Mouse (Mus musculus): ENCODE measurements around the gene Ap1m2. TPM values are rescaled to one million over a fixed set of nuclear protein-coding genes. Genes with fewer than 3 reads are reported as not detected.
"Not testable (repeated sequence)": the region's sequence is repeated elsewhere in the genome, so short reads cannot be mapped to it uniquely, and the experiment has no call there.

Ap1m2 gene
- total RNA-seq, 4 experiments from 2014 or later = 0.23 TPM; not detected in 3

DNA sequence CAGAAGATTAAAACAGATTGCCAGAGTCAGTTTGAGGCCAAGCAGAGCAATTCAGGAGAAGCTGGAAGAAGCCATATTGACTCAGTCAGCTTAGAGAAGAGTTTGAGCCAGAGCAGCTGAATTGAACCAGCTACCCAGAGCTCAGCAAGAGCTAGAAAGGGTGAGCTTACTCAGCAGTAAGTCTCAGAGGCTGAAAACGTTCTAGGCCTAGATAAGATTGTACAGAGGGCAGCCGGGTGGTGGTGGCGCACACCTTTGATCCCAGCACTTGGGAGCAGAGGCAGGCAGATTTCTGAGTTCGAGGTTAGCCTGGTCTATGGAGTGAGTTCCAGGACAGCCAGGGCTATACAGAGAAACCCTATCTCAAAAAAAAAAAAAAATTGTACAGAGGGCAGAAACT lies 55.8 kb downstream of the Ap1m2 start:
- not testable (repeated sequence) for DNase-seq

DNA sequence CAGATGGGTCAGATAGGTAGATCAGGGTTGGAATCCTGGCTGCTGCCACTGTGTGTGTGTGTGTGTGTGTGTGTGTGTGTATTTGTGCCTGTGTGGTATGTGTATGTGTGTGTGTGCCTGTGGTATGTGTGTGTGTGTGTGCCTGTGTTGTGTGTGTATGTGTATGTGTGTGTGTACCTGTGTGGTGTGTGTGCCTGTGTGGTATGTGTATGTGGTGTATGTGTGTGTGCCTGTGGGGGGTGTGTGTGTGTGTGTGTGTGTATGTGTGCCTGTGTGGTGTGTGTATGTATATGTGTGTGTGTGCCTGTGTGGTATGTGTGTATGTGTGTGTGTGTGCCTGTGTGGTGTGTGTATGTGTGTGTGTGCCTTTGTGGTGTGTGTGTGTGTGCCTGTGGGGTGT lies 57.4 kb downstream of the Ap1m2 start:
- no peak for DNase-seq

DNA sequence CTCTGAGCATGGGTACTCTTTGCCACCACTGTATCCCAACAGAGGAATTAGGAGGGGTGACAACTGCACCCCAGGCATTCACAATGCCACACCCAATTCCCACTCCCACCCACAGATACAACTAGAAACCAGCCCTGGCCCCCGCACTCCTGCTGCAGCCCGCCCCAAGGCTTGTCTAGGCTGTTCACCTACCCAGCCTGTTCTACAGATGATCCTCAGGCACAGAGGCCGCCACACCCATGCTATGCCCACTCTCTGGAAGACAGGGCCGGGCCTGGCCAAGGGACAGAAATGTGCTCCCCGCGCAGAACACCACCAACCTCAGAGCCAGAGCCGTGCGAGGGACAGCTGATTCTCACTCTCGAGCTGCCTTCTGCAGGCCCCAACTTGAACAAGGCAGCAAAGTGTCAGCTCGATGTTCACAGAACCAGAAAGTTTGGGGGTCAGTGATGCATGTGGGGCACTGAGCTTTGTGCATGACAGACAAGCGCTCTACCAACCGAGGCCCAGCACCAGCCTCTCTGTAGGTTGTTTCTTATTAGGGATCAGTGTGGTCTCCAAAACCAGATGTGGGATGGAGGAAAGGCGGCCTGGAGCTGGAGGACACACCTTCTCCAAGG lies 60.9 kb downstream of the Ap1m2 start:
- DNase-seq = no peak

DNA sequence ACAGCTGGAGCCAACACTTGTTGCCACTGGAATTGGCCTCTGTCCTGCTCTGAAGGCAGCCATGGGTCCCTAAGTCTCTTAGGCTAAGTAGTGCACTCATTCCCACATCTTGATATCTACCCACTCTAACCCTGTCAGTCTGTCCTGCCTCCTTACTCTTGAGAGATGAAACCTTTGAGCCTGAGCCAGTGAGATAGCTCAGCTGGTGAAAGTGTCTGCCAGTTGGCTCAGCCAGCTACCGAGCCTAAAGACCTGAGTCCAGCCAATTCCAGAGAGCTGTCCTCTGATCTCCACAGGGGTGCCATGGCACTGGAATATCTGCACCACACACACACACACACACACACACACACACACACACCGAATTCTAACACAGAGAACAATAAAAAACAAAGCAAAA lies 61.6 kb downstream of the Ap1m2 start:
- DNase-seq = no peak

DNA sequence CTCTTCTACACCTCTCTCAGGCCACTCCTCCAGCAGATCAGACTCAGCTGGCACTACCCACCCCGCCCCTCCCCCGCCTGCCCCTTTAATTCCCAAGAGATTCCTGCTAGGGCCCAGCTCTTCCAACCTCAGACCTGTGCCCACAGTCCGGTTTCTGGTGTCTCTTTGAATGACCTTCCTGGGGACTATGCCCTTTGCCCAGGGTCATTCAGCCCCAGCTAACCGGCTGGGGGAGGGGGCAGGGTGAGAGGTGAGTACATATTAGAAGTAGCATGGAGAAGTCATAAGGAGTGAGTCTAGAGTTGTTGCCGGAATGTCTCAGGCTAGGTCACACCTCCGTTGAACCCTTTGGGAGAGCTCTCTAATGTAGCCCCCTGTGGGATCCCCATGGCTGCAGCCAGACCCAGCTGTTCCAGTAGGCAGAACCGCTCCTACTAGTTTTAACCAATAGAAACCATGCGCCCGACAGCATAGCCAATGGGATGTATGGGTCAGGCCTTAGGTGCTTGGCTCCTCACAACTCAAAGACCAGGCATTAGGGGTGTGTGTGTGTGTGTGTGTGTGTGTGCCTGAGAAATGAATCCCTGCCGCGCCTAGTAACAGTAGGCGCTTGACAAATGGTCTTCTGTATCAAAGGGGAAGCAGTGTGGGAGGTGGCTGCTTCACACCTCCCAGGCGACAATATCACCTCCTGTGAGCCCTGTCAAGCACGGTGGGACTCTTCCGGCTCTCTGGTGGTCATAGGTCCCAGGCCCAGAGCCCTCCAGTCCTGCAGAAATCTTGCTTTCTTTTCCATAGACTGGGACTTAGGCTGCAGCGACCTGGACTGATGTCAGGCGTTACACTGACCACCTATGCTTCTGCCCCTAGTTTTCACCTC lies 62.3 kb downstream of the Ap1m2 start:
- DNase-seq = no peak

DNA sequence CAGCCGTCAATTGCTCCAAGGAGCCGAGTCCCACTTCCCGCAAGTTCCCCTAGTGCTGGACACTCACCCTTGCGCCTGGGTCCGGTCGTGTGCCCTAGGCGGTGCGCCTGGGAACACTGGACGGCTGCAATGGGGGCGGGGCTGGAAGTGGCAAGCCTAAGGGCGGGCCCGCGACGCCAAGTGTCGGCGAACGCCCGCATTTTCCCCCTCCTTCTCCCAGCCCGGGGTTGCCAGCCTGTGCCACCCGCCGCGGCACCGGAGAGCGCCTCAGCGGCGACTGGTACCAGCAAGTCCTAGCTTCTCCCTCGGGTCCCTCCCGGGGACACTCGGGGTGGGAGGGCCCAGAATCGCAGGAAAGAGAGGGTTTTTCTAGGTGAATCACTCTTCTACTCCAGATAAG lies 63.8 kb downstream of the Ap1m2 start, which contains the start of gene S1pr5:
S1pr5 (minus strand) TSS at position 118 of the 400 bp plus-strand sequence.
- no peak for DNase-seq

DNA sequence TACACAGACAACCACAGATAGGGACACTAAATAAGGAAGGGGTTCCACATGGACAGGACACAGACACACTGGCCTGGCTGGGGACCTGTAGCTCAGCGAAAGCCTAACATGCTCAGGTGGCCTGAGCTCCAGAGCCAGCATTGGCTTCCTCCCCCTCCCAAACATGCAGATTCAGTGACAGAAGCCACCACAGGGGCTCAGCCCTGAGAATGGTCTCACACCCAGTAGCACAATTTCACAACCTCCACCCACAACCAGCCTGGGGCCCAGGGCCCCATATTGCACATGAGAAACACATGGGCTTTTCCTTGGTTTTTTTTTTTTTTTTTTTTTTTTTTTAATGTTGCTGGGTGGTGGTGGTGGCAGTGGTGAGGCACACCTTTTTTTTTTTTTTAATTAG lies 65.8 kb downstream of the Ap1m2 start:
- no peak for DNase-seq

DNA sequence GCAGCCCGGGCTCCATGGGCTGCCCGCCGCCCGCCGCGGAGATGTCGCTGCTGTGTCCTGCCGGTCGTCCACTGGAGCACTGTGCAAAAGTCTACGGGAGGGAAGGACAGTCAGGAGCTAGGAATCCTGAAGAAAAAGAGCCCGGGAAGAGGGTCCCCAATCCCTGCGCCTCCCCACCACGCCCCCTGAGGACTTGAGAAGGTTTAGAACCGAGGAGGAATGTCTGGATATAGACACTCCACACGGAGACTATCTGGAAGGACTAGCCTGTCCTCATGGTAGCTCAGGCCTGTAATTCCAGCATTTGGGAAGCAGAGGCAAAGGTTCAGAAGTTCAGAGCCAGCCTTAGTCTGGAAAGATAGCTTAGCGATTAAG lies 67.0 kb downstream of the Ap1m2 start:
- DNase-seq = no peak

DNA sequence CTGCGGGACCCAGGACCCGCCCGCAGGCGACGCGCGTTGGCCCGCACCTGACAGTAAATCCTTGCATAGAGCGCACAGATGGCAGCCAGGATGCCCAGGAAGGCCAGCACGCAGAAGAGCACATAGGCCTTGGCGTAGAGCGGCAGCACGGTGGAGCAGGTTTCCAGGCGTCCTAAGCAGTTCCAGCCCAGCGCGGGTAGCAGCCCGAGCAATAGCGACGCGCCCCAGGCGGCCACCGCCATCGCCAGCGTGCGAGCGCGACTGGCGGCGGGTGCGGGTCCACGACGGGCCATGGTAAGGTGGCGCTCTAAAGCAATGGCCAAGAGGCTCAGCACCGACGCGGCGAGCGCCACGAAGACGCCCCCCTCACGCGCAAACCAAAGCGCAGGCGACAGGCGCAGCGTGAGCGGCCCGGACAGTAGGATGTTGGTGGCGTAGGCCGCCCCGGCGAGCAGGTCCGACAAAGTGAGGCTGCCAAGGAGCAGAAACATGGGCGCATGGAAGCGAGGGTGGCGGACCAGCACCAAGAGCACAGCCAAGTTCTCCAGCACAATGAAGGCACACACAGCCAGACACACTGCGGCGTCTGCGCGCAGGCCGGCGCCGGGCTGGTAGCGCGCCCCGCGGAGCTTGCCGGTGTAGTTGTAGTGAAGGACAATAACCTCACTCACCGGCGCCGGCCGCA lies 67.6 kb downstream of the Ap1m2 start:
- DNase-seq = no peak

Other genes starting within 250 kb of the Ap1m2 start
- under 1 TPM in 1 of 4 experiments, not detected in 3; 0.70 TPM for gene Zglp1, start 245.2 kb downstream of the Ap1m2 start, total RNA-seq (2022)
- under 1 TPM; 0.24 to 0.68 (median 0.42) TPM for gene Gm49373, start 239.2 kb downstream of the Ap1m2 start, total RNA-seq (2022)
- gene Fdx1l, start 238.7 kb downstream of the Ap1m2 start, total RNA-seq (2022) = 10 to 100 TPM; 40.3 to 55.0 (median 45.6) TPM
- 1 to 10 TPM in 3 of 4 experiments, under 1 TPM in 1; 0.49 to 3.2 (median 2.3) TPM for gene Gm38431, start 220.3 kb downstream of the Ap1m2 start, total RNA-seq (2022)
- gene Raver1, start 220.3 kb downstream of the Ap1m2 start, total RNA-seq (2022) = 10 to 100 TPM; 43.9 to 78.6 (median 56.6) TPM
- gene Tyk2, start 181.1 kb downstream of the Ap1m2 start, total RNA-seq (2022) = 10 to 100 TPM; 15.3 to 30.3 (median 23.0) TPM
- gene Cdc37, start 162.4 kb downstream of the Ap1m2 start, total RNA-seq (2022) = 100 to 1,000 TPM; 162 to 190 (median 174) TPM
- gene Pde4a, start 146.6 kb downstream of the Ap1m2 start, total RNA-seq (2022) = 10 to 100 TPM in 2 of 4 experiments, 1 to 10 TPM in 2; 5.7 to 13.4 (median 9.8) TPM
- 10 to 100 TPM; 50.7 to 62.6 (median 57.4) TPM for gene Keap1, start 73.0 kb downstream of the Ap1m2 start, total RNA-seq (2022)
- under 1 TPM; 0.27 to 0.75 (median 0.46) TPM for gene S1pr5, start 63.9 kb downstream of the Ap1m2 start, total RNA-seq (2022)
- gene Atg4d, start 47.0 kb downstream of the Ap1m2 start, total RNA-seq (2022) = 10 to 100 TPM; 38.7 to 47.3 (median 40.8) TPM
- 10 to 100 TPM; 33.0 to 52.0 (median 41.8) TPM for gene Kri1, start 24.4 kb downstream of the Ap1m2 start, total RNA-seq (2022)
- gene Cdkn2d, start 20.9 kb downstream of the Ap1m2 start, total RNA-seq (2022) = 10 to 100 TPM; 11.9 to 24.1 (median 18.5) TPM
- gene Slc44a2, start 8.4 kb upstream of the Ap1m2 start, total RNA-seq (2022) = 100 to 1,000 TPM in 1 of 4 experiments, 10 to 100 TPM in 3; 39.0 to 103 (median 67.3) TPM
- gene Ilf3, start 55.5 kb upstream of the Ap1m2 start, total RNA-seq (2022) = 10 to 100 TPM; 47.3 to 86.4 (median 66.0) TPM
- 10 to 100 TPM; 18.2 to 23.4 (median 19.0) TPM for gene Qtrt1, start 99.5 kb upstream of the Ap1m2 start, total RNA-seq (2022)
- 100 to 1,000 TPM; 106 to 132 (median 114) TPM for gene Dnm2, start 112.6 kb upstream of the Ap1m2 start, total RNA-seq (2022)
- 10 to 100 TPM; 33.2 to 41.1 (median 37.1) TPM for gene Tmed1, start 197.9 kb upstream of the Ap1m2 start, total RNA-seq (2022)
- gene AB124611, start 213.8 kb upstream of the Ap1m2 start, total RNA-seq (2022) = 1 to 10 TPM in 3 of 4 experiments, under 1 TPM in 1; 0.77 to 2.3 (median 1.6) TPM
- 10 to 100 TPM; 37.7 to 59.2 (median 52.6) TPM for gene Carm1, start 234.6 kb upstream of the Ap1m2 start, total RNA-seq (2022)

Measured in adrenal gland, adult 8-10 months (tissue).